ENCODE assay signal across 9 mouse cellular contexts in the genomic region with DNA sequence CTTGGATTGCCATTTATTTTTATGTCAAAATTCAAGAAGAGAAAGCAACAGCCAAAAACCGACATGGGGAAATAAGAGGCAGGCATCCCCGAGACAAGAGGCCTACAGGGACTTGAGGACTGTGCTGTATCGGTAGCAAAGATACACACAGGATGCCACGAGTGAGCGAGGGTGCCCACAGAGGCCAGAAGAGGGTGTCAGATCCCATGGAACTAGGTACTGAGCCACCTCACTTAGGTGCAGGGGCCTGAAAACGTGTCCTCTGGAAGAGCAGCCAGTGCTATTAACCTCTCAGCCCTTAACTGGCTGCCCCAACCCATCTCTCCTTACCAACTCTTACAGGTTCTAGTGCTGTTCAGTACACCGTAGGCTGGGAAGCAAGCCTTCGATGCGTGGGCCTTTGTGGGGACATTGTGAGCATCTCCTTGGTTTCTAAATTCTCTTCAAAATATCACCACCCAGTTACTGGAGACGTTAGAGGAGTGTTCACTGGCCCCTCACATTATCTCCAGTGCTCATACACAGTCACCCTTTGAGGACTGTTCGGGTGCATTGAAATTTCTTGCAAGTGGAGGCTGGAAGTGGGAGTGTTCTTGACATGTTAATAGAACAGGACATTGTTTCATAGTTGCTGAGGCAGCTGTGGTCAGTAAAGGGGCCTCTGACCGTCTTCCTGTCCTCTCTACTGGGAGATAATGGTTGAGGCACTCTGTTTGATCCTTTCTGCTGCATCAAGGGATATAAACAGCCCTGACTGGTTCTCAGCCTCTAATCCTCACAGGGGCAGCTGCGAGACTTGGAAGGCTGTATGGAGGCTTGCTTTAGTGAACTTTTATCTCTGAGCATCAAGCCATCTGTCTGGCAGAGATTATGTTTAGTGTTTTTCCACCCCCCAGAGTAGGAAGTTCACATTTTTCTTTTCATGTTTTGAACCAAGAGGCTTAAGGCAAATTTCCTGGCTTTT. TPM values are rescaled to one million over a fixed set of nuclear protein-coding genes. Genes with fewer than 3 reads are reported as not detected.
DNase-seq lines count a peak whose midpoint lies in the region; ATAC-seq and TF ChIP-seq lines count a peak whose summit lies in the region.
"Had no signal": no experiment of that assay in that cellular context is flagged by ENCODE, and none has a peak within 500 bp of the region (broad histone marks: within the 10 kb centered on the region; RNA-seq: fewer than 3 reads in every experiment).

No protein-coding gene starts in this region.

- TF ChIP-seq CTCF in MEL (IDR thresholded peaks at IDR 0.05 in 2 of 3, conservative IDR thresholded peaks at IDR 0.05 in 1 of 3; ENCODE audit: control insufficient read depth in 1 of 3, insufficient read depth in 1 of 3, low read depth in 2 of 3, low read length in 3 of 3, poor library complexity in 1 of 3, severe bottlenecking in 1 of 3): no peak

- no peaks in the 10 kb centered on the region for H3K79me2 ChIP-seq in MEL (ENCODE audit: control insufficient read depth, insufficient read depth, low read length, poor library complexity)

- no peaks in the 10 kb centered on the region for H3K9me3 ChIP-seq in heart, embryonic 11.5 days (replicated peaks; ENCODE audit: control insufficient read depth, low read length)
- no peaks in the 10 kb centered on the region for H3K9me3 ChIP-seq in MEL (replicated peaks; ENCODE audit: insufficient read depth, low read length)
- H3K9me3 ChIP-seq in forebrain, embryonic 13.5 days (replicated peaks): no peaks in the 10 kb centered on the region
- H3K9me3 ChIP-seq in megakaryocyte, embryonic 14.5 days: no peaks in the 10 kb centered on the region
- H3K9me3 ChIP-seq: neural tube, embryonic 12.5 days had no signal

- no peak overlapping the region for H3K9ac ChIP-seq in heart, embryonic 11.5 days (ENCODE audit: low read depth, low read length)
- H3K9ac ChIP-seq in MEL (ENCODE audit: control insufficient read depth, low read depth, low read length, poor library complexity, severe bottlenecking): 0 out of 2 replicates have a peak overlapping the region, but pooled peaks have one; percentile 12
- H3K9ac ChIP-seq in forebrain, embryonic 13.5 days: no peak overlapping the region; the same call in 1 of the 2 replicates
- H3K9ac ChIP-seq: neural tube, embryonic 12.5 days had no signal

- WGBS in heart, embryonic 11.5 days (ENCODE audit: insufficient replicate concordance): 55% methylated on average over 13 of the region's 13 CpGs
- 72% methylated on average over 13 of the region's 13 CpGs for WGBS in forebrain, embryonic 13.5 days

- no peaks in the 10 kb centered on the region for H3K27me3 ChIP-seq in heart, embryonic 11.5 days (ENCODE audit: control insufficient read depth, insufficient read depth, low read length)
- H3K27me3 ChIP-seq in MEL (ENCODE audit: control insufficient read depth in 1 of 2, insufficient read depth in 2 of 2, low read length in 2 of 2): no peaks in the 10 kb centered on the region
- no peaks in the 10 kb centered on the region for H3K27me3 ChIP-seq in forebrain, embryonic 13.5 days
- H3K27me3 ChIP-seq in megakaryocyte, embryonic 14.5 days (replicated peaks): no peaks in the 10 kb centered on the region
- H3K27me3 ChIP-seq: neural tube, embryonic 12.5 days had no signal

- no peak; the same call in 1 of the 2 replicates for TF ChIP-seq RAD21 in MEL (IDR thresholded peaks at IDR 0.05; ENCODE audit: low read depth, low read length)

- H3K4me1 ChIP-seq in heart, embryonic 11.5 days (ENCODE audit: control insufficient read depth, insufficient read depth, low read length): peaks cover 8% of the 10 kb centered on the region
- peaks cover 9 to 13% of the 10 kb centered on the region in 2 experiments for H3K4me1 ChIP-seq in MEL (ENCODE audit: control insufficient read depth in 1 of 2, insufficient read depth in 2 of 2, low read length in 2 of 2)
- H3K4me1 ChIP-seq in forebrain, embryonic 13.5 days: peaks cover 18% of the 10 kb centered on the region
- H3K4me1 ChIP-seq in megakaryocyte, embryonic 14.5 days: peaks cover 44% of the 10 kb centered on the region

- no peak overlapping the region for H3K4me2 ChIP-seq in heart, embryonic 11.5 days
- no peak overlapping the region for H3K4me2 ChIP-seq in forebrain, embryonic 13.5 days
- H3K4me2 ChIP-seq: neural tube, embryonic 12.5 days had no signal

- DNase-seq in heart, adult 8-10 months (ENCODE audit: low spot score): no peak
- peak; percentile 80 for DNase-seq in MEL (ENCODE audit: low read depth, low spot score)
- DNase-seq in adipocyte (ENCODE audit: low spot score): no peak
- no peak for DNase-seq in gastrocnemius, adult 18-20 months (ENCODE audit: low spot score)
- DNase-seq in layer of hippocampus, postnatal 14 days (ENCODE audit: low spot score in 2 of 2): no peak

- H3K27ac ChIP-seq in heart, embryonic 11.5 days (ENCODE audit: low read depth, low read length): peak overlapping the region; percentile 47
- peak overlapping the region; percentile 40 for H3K27ac ChIP-seq in MEL (ENCODE audit: control insufficient read depth, low read depth, low read length)
- peak overlapping the region; percentile 8 for H3K27ac ChIP-seq in forebrain, embryonic 13.5 days
- H3K27ac ChIP-seq: neural tube, embryonic 12.5 days had no signal

- no peak for TF ChIP-seq POLR2A in MEL (IDR thresholded peaks at IDR 0.05; ENCODE audit: control insufficient read depth in 1 of 2, insufficient read depth in 1 of 2, low read depth in 1 of 2, low read length in 2 of 2, poor library complexity in 1 of 2)

- peak; percentile 79 to 83 for TF ChIP-seq EP300 in MEL (IDR thresholded peaks at IDR 0.05; ENCODE audit: low read depth in 1 of 2, low read length in 2 of 2)

- no peak for ATAC-seq in heart, embryonic 11.5 days (replicated peaks; ENCODE audit: insufficient number of reproducible peaks, low FRiP score, low TSS enrichment)
- no peak for ATAC-seq in forebrain, embryonic 13.5 days

- no peak overlapping the region for H3K4me3 ChIP-seq in heart, embryonic 11.5 days (ENCODE audit: low read depth, low read length)
- no peak overlapping the region for H3K4me3 ChIP-seq in MEL (ENCODE audit: control insufficient read depth in 1 of 2, insufficient read depth in 1 of 2, low read depth in 2 of 2, low read length in 2 of 2)
- no peak overlapping the region for H3K4me3 ChIP-seq in forebrain, embryonic 13.5 days
- peak overlapping the region; percentile 76 for H3K4me3 ChIP-seq in megakaryocyte, embryonic 14.5 days (replicated peaks)
- H3K4me3 ChIP-seq: neural tube, embryonic 12.5 days had no signal

- H3K36me3 ChIP-seq in heart, embryonic 11.5 days (ENCODE audit: control insufficient read depth, insufficient read depth, low read length): peaks cover 39% of the 10 kb centered on the region
- peaks cover 0 to 15% of the 10 kb centered on the region in 2 experiments; a peak in 3 of 4 replicates for H3K36me3 ChIP-seq in MEL (ENCODE audit: control insufficient read depth in 1 of 2, insufficient read depth in 2 of 2, low read length in 2 of 2)
- peaks cover 78% of the 10 kb centered on the region for H3K36me3 ChIP-seq in forebrain, embryonic 13.5 days (ENCODE audit: poor library complexity, severe bottlenecking)
- H3K36me3 ChIP-seq in megakaryocyte, embryonic 14.5 days (replicated peaks; ENCODE audit: low read length): peaks cover 77% of the 10 kb centered on the region

TF ChIP-seq in MEL, 35 proteins besides CTCF, POLR2A, EP300 and RAD21 (continues in another document):
- no peak for TF ChIP-seq MAZ (IDR thresholded peaks at IDR 0.05; ENCODE audit: low read depth, low read length)
- no peak for TF ChIP-seq ZMIZ1 (IDR thresholded peaks at IDR 0.05; ENCODE audit: low read depth, low read length)
- no peak for TF ChIP-seq MYC (IDR thresholded peaks at IDR 0.05; ENCODE audit: low read depth, low read length)
- peak; percentile 91 for TF ChIP-seq TCF12 (IDR thresholded peaks at IDR 0.05; ENCODE audit: low read depth, low read length)
- no peak for TF ChIP-seq CHD1 (IDR thresholded peaks at IDR 0.05; ENCODE audit: low read depth, low read length)
- TF ChIP-seq UBTF (IDR thresholded peaks at IDR 0.05; ENCODE audit: borderline replicate concordance, insufficient read depth, low read depth, low read length): no peak
- peak; percentile 76 for TF ChIP-seq TAL1 (IDR thresholded peaks at IDR 0.05; ENCODE audit: low read length)
- no peak for TF ChIP-seq ZNF384 (IDR thresholded peaks at IDR 0.05; ENCODE audit: low read depth, low read length)
- TF ChIP-seq USF2 (IDR thresholded peaks at IDR 0.05; ENCODE audit: borderline replicate concordance in 1 of 2, insufficient read depth in 1 of 2, low read depth in 1 of 2, low read length in 2 of 2): no peak
- 0 out of 2 replicates have a peak, but pooled peaks have one; percentile 14 for TF ChIP-seq MXI1 (IDR thresholded peaks at IDR 0.05; ENCODE audit: low read depth, low read length)
- peak; percentile 94 for TF ChIP-seq GATA1 (IDR thresholded peaks at IDR 0.05; ENCODE audit: low read depth, low read length)
- TF ChIP-seq HCFC1 (IDR thresholded peaks at IDR 0.05; ENCODE audit: low read depth, low read length): no peak
- TF ChIP-seq GABPA (IDR thresholded peaks at IDR 0.05; ENCODE audit: low read depth, low read length): no peak
- TF ChIP-seq BHLHE40 (IDR thresholded peaks at IDR 0.05; ENCODE audit: borderline replicate concordance, low read depth, low read length): no peak
- no peak for TF ChIP-seq SMC3 (IDR thresholded peaks at IDR 0.05; ENCODE audit: low read depth, low read length)
- no peak for TF ChIP-seq JUND (IDR thresholded peaks at IDR 0.05; ENCODE audit: low read depth, low read length)
- no peak for TF ChIP-seq KAT2A (conservative IDR thresholded peaks at IDR 0.05; ENCODE audit: low read depth, low read length)
- TF ChIP-seq ZKSCAN1 (IDR thresholded peaks at IDR 0.05; ENCODE audit: low read depth, low read length): no peak
- no peak for TF ChIP-seq NRF1 (IDR thresholded peaks at IDR 0.05; ENCODE audit: insufficient read depth, low read depth, low read length, poor library complexity, severe bottlenecking)
- TF ChIP-seq ELF1 (IDR thresholded peaks at IDR 0.05; ENCODE audit: low read depth, low read length): peak; percentile 47; the same call in 1 of the 2 replicates
- no peak for TF ChIP-seq MYB (IDR thresholded peaks at IDR 0.05; ENCODE audit: low read depth, low read length)

RNA-seq across cellular contexts. Expression of gene Cemip2, which starts 21.6 kb away (rescaled TPM):
- polyA plus RNA-seq in heart, embryonic 11.5 days (2014; fragmentation: Nextera tagmentation; extraction: Ambion mirVana): 77.0 and 99.7 TPM in 2 replicates
- total RNA-seq in heart, adult 8-10 months (2022): 10 to 100 TPM; 10.2 to 11.5 (median 10.8) TPM
- total RNA-seq in MEL (2012; rRNA removed): 5.9 and 8.2 TPM in 2 replicates
- 1 to 10 TPM in 1 of 2 experiments, not detected in 1; 5.0 TPM for polyA plus RNA-seq in MEL (2012; ENCODE audit: insufficient read depth in 1 of 2, insufficient read length in 2 of 2, low read depth in 1 of 2, low replicate concordance in 2 of 2, missing spikeins in 1 of 2)
- polyA plus RNA-seq in forebrain, embryonic 13.5 days (2015; fragmentation: Nextera tagmentation; extraction: Ambion mirVana): 54.2 and 61.3 TPM in 2 replicates
- polyA plus RNA-seq in megakaryocyte, embryonic 14.5 days (2012; ENCODE audit: insufficient read depth, low replicate concordance): 0.12 and 1.7 TPM in 2 replicates
- total RNA-seq in gastrocnemius, adult 18-20 months (2021): 10 to 100 TPM in 1 of 2 experiments, 1 to 10 TPM in 1; 8.4 to 10.8 TPM
- 10 to 100 TPM; 23.2 to 23.9 TPM for total RNA-seq in layer of hippocampus, postnatal 14 days (2021)
